ENCODE assay signal across 1 mouse cellular context in genomic region chr11:96941989-96942590, GRCm38 (mm10).
TF ChIP-seq lines count a peak whose summit lies in the region.

No protein-coding gene starts in this region.

TF ChIP-seq in MEL, 35 proteins besides CTCF, POLR2A, EP300 and RAD21 (continued from another document):
- TF ChIP-seq SIN3A (IDR thresholded peaks at IDR 0.05; ENCODE audit: low read length) = peak; percentile 63; the same call in 1 of the 2 replicates
- peak; percentile 44; the same call in 1 of the 2 replicates for TF ChIP-seq MYC (IDR thresholded peaks at IDR 0.05; ENCODE audit: low read depth, low read length)
- TF ChIP-seq TCF12 (IDR thresholded peaks at IDR 0.05; ENCODE audit: low read depth, low read length) = peak; percentile 63
- no peak for TF ChIP-seq MAZ (IDR thresholded peaks at IDR 0.05; ENCODE audit: low read depth, low read length)
- no peak for TF ChIP-seq UBTF (IDR thresholded peaks at IDR 0.05; ENCODE audit: borderline replicate concordance, insufficient read depth, low read depth, low read length)
- no peak for TF ChIP-seq BHLHE40 (IDR thresholded peaks at IDR 0.05; ENCODE audit: borderline replicate concordance, low read depth, low read length)
- peak; percentile 95 for TF ChIP-seq RCOR1 (IDR thresholded peaks at IDR 0.05; ENCODE audit: low read depth, low read length)
- peak; percentile 62; the same call in 1 of the 2 replicates for TF ChIP-seq ELF1 (IDR thresholded peaks at IDR 0.05; ENCODE audit: low read depth, low read length)
